Mouse (Mus musculus) liver, embryonic 14.5 days (tissue): ENCODE data around the gene Msto1.
"Not testable (repeated sequence)": the region's sequence is repeated elsewhere in the genome, so short reads cannot be mapped to it uniquely, and the experiment has no call there.

ENCODE experiments used
- CTCF ChIP-seq: IDR thresholded peaks from 2 replicates; pipeline ENCODE4 v1.5.1; 2016; ENCODE audit warnings: antibody characterized with exemption, low read depth, control low read depth
- EP300 ChIP-seq: IDR thresholded peaks from 2 replicates; pipeline ENCODE4 v1.6.1; 2016; ENCODE audit warnings: antibody characterized with exemption, low read depth

- not testable (repeated sequence) for TF ChIP-seq CTCF, EP300
Observed at GRCm38 (mm10) chr3:88893011-88893410, 20.8 kb downstream of the Msto1 start.
